Mouse (Mus musculus) lung, postnatal 0 days (tissue): ENCODE results near the gene Clasp2.

ENCODE experiments used
- CTCF ChIP-seq: IDR thresholded peaks from 2 replicates; pipeline ENCODE4 v1.5.1; 2016; ENCODE audit warnings: antibody characterized with exemption, mild to moderate bottlenecking
- EP300 ChIP-seq: IDR thresholded peaks from 2 replicates; pipeline ENCODE4 v1.6.1; 2016; ENCODE audit warnings: antibody characterized with exemption, mild to moderate bottlenecking, control low read depth

GRCm38 (mm10) chr9:113741108-113741636 is at the start of gene Clasp2:
- no peak for TF ChIP-seq CTCF
- TF ChIP-seq EP300 = no peak
